Mouse (Mus musculus) cerebellum, adult 9-11 months (tissue): ENCODE measurements at regions not wholly inside any gene's neighbourhood (a gene's known extent, or its start where the extent isn't known, plus 50 kb on each side); places are given as distances from the start of the nearest gene placed in this dataset.
A peak's percentile ranks its signal among the peaks of the same experiment; 100 is the strongest.

ENCODE experiments used
- DNase-seq: peaks from one replicate; pipeline ENCODE4 v3.0.0; 2022

DNA sequence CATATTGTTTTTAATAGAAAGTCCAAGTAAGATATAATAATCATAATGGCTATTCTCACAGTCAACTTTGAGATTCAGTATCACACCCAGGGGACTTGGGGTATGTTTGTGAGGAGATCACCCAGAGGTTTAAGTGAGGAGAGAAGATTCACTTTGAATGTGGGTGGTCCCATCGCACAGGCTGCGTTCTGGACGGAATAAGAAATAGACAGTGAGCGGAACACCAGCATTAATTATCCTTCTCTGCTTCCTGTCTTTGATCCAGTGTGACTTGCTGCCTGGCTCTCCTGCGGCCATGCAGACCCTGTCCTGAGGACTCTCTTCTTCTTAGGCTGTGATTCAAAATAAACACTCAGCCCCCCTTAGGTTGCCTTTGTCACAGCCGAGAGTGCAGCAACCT, 60.6 kb upstream of the Kras start:
- DNase-seq, result no peak

- DNase-seq, result no peak
Observed at GRCm38 (mm10) chr6:145309025-145309424, 59.0 kb upstream of the Kras start.

GRCm38 (mm10) chr6:145307237-145307636, 57.2 kb upstream of the Kras start:
- DNase-seq, result no peak

DNA sequence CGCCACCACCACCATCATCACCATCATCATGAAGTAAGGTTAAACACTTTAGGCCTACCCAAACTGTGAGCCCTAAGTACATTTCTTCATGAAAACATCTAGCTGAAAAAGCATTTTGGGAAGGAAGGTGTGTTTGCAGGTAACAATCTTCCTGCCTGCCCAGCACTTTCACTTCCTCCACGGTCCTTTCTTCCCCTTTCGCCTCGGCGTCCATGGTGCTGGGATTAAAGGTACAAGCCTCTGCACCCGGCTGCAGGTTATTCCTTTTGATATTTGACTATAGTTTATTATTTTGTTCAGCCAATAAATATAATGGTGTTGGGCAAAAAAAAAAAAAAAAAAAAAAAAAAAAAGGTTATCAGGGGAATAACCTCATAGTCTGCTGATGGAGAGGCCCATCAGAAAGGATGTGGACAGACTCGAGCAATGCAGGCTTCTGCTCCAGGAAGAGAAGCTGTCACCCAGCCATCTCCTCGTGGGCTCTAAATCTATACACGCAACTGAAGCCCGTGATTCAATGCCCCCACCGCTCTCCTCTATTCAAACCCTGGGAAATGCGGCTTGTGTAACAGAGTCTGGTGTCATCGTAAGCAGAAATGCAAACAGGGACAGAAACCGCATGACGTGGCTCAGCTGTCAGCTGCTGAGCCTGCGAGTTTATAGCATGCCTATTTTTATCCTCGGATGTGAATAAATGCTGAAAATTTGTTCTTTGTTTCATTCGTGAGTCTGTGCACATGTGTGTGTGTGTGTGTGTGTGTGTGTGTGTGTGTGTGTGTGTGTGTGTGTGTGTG, 56.5 kb upstream of the Kras start:
- no peak for DNase-seq

- DNase-seq, result no peak
Observed at GRCm38 (mm10) chr6:145305669-145306068, 55.6 kb upstream of the Kras start.

- peak; percentile 7 for DNase-seq
Observed at GRCm38 (mm10) chr6:145303641-145304070, 53.6 kb upstream of the Kras start.

DNA sequence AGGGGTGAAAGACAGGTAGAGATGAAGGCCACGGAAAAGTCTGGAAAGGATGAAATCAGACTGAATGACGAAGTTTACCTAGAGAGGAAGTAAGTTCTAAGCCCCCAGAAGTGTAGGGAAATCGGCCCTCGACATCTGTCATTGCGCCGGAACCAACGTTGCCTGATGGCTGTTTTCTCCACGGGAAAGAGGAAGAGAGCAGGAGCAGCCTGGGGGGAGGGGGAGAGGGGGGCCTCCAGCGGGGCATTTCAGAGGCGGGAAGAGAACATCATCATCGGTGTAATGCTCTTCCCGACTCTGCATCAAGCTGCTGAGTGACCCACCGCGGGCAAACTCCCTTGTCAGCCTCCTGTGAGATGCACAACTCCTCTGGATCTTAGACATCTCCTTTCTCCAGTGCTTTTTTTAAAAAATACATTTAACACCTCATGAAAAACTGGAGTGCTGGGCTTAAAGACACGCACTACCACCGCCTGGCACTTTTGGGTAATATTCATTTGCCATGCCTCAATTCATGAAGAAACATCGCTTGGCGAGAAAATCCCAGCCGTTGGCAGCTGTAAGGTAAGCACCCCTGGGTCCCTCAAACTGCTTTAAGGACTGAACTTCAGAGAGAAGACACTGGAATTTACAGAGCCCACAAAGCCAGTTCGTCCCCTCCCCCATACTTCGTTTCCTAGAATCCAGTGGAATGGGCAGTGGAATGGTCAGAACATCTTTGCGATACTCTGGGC, 53.0 kb upstream of the Kras start:
- DNase-seq, result no peak

DNA sequence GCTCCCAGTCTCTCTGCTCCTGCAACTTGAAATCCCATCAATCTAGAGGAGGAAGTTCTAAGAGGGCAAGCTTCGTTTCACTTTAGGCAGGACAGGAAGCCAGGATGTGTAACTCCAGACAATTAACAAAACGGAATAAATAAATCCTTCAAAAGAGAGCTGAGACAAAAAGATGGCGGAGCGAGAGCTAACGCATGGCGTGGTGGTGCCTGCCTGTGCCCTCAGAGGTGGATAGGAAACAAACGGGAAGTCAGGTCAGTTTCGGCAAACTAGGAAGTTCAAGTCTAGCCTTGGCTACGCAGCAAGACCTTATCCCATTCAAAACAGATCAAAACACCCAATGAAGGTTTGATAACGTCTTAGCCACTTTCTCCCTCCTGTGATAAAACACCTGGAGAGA, 52.1 kb upstream of the Kras start:
- no peak for DNase-seq

DNA sequence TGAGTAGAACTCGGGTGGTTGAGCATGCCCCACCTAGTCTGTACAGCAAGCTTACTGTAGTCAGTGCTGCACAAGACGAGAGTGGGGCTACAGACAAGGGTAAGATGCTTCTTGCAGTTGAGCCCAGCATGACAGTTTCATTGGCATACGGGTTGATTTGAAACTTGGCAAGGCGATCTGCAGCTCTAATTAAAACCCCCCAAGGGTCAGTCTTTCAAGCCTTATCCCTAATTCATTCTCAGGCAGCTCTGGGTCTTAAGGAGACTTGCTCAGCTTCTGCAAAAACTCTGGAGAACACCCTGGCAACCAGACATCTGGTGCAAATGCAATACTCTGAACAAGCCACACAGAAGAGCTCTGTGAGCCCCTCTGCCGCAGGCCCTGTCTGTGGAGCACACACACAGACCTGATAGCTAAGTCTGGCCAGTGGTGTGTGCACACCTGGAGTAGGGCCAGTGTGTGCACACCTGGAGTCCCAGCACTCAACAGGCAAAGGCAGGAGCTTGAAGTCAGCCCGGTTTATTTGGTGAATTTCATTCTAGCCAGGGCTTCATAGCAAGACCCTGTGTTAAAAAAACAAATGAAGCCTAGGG, 50.3 kb upstream of the Kras start:
- no peak for DNase-seq
